Mouse (Mus musculus): ENCODE data around the gene Gm960.

Gm960 gene

GRCm38 (mm10) chr19:4712156-4712780, 13.8 kb upstream of the Gm960 start:
- no peak for DNase-seq (ENCODE audit: low read depth in 1 of 2, low spot score in 2 of 2)

GRCm38 (mm10) chr19:4711601-4712155, 13.2 kb upstream of the Gm960 start:
- no peak for DNase-seq (ENCODE audit: low read depth in 1 of 2, low spot score in 2 of 2)

DNA sequence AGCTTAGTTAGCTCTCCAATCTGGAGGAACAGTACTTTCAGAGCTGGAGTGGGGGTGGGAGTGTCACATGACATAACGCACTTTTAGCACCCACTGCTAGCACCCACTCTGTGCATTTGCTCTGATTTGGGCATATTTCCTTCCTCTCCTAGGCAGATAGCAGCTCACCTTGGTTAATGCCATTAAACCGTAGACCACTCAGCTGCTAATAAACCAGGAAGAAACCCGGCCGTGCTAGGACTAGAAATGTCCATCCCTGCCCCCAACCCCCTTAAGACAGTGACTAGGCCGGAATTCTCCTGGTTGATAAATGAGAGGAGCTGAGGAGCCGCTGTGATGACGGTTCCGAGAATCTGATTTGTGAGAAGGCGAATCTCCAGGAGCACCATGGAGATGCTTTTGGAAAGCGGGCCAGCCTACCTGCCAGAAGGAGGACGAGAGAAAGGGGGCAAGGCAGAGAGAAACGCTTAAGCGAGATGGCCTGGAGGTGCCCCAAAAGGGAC, 12.7 kb upstream of the Gm960 start, which contains the start of gene Sptbn2:
TSS of gene Sptbn2 (plus strand) at position 70 of the 503 bp plus-strand sequence.
- DNase-seq (ENCODE audit: low read depth in 1 of 2, low spot score in 2 of 2) = no peak

DNA sequence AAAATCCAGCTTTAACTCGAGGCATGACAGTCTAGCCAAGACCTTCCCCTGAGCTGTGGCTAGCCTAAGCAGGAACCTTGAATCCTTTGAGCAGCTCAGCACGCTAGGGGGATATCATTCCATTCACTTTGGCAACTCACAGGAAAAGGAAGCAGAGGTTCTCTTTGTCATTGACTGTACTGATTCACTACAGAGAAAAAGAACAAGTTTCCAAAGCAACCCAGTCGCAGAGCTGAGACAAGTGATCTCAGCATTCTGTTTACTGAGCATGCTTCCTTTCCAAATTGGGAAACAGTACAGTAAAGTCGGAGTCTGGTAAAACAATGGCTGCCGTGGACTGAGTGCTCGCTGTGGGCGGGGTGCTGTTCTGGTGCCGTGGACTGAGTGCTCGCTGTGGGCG, 10.3 kb upstream of the Gm960 start:
- DNase-seq (ENCODE audit: low read depth in 1 of 2, low spot score in 2 of 2) = no peak

DNA sequence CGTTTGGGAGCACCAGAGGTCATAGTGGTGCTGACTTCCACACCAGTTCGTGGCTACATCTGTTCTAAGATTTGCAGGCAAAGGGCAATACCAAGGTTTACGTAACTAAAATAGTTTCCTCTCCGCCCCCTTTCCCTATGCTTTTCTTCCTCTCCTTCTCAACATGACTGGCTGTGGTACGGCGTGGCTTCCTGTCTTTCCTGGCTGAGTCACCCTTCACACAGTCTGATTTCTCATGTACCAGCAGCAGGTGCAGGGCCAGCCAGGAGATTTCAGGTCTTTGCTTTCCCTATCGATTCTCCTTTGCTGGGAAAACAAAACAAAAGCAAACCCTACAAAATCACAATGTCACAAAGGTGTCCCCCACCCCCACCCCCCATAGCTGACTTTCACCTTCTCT, 2.8 kb upstream of the Gm960 start:
- no peak for DNase-seq (ENCODE audit: low read depth in 1 of 2, low spot score in 2 of 2)

DNA sequence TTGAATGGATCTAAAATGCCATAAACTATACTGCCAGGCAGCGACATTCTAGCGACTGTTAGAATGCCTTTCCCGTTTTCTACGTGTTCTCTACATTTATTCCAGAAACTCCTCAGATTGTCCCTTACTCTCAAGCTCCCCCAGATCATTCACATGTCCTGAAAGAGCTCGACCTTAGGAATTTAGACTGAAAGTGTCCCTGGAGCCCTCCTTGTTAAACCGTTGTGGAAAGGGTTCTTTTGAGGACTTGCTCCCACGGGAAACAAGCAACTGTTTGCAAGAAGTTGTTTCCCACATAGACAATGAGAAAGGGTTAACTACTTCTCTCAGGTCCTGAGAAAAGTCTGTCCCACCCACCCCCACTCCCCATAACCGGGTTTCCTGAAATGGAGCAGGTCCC, 2.2 kb upstream of the Gm960 start:
- no peak for DNase-seq (ENCODE audit: low read depth in 1 of 2, low spot score in 2 of 2)

DNA sequence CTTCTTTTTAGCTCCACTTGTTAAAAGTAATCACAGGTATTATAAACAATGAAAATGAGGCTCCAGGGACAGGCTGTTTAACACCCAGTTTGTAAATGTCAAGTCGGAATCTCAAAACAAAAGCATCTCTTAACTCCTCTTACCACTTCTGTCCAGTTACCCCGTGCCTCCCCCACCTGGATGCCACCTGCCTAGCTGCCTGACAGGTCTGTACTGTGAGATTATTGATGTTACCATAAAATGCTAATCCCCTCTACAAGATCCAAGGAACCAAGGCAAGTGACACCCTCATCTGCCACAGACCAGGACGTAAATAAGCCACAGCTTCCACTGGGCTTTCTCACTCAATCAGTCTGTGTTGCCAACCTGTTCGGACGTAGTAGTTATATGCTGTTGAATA, 1.4 kb upstream of the Gm960 start:
- no peak for DNase-seq (ENCODE audit: low read depth in 1 of 2, low spot score in 2 of 2)

- DNase-seq (ENCODE audit: low read depth in 1 of 2, low spot score in 2 of 2) = no peak
Measured at GRCm38 (mm10) chr19:4698856-4699255, 388 bp upstream of the Gm960 start.

DNA sequence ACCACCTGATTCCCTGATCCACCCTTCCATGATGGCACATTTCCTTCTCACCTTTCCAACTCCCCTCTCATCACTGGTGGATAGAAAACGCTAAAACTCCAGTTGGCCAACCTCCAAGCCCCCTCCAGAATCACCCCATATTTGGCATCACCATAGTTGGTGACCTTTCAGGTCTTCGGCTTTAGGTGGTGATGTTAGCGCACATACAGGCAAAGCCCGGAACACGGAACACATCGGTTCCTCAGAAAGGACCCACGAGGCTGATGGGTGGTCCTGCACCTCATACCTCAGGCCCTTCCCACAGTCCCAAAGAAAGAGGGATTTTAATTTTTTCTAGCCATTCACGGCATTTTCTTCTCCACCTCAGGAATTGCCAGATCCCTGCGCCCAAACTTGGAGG, 747 bp downstream of the Gm960 start:
- DNase-seq (ENCODE audit: low read depth in 1 of 2, low spot score in 2 of 2) = no peak

DNA sequence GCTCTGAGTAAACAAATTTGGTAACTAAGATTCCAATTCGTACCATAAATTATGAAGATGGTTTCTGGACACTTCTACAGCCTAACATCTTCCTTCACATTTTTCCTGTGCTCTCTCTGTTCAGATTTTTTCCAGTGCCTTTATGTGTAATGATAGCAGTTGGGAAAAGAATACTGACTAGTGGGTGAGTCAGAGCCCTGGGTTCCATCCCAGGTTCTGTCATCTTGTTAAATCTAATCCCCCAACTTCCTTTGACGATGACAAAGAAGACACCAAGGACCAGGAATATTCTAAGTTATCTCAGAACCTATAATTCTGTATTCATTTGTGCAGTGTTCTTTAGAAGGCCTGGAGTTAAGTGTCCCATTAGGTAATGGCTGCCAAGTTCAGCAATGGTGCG, 1.3 kb downstream of the Gm960 start:
- no peak for DNase-seq (ENCODE audit: low read depth in 1 of 2, low spot score in 2 of 2)

DNA sequence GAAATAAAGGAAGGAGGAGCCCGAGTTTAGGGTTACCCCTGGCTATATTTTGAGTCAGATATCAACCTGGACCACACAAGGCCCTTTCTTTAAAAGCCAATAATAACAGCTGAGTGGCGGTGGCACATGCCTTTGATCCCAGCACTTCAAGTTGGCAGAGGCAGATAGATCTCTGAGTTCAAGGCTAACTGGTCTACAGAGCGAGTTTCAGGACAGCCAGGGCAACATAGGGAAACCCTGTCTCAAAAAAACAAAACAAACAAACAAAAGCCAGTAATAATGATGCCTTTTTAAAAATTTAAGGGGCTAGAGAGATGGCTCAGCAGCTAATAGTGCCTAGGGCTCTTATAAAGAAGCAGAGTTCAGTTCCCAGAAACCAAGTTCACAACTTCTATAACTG, 4.1 kb downstream of the Gm960 start:
- DNase-seq (ENCODE audit: low read depth in 1 of 2, low spot score in 2 of 2) = no peak

DNA sequence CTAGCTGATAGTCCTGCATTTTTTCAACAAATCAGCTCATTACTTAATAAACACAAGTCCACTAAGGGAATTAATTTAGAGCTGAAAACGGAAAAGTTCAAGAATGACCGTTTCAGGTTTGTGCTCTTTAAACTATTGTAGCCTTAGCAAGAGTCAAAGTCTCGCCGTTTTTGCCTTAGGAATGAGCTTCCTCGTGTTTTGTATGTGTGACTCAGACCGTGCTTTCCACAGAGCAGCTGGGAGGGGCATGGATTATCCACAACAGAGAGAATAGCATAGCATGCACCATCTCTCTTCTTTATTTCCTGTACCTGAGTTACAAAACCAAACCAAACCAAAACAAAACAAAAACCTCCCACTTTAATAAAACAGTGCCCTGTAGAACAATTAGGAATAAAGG, 26.1 kb downstream of the Gm960 start:
- no peak for DNase-seq (ENCODE audit: low read depth in 1 of 2, low spot score in 2 of 2)

- no peak for DNase-seq (ENCODE audit: low read depth in 1 of 2, low spot score in 2 of 2)
Measured at GRCm38 (mm10) chr19:4670776-4671175, 27.7 kb downstream of the Gm960 start.

GRCm38 (mm10) chr19:4666815-4667214, 31.7 kb downstream of the Gm960 start:
- DNase-seq (ENCODE audit: low read depth in 1 of 2, low spot score in 2 of 2) = no peak

DNA sequence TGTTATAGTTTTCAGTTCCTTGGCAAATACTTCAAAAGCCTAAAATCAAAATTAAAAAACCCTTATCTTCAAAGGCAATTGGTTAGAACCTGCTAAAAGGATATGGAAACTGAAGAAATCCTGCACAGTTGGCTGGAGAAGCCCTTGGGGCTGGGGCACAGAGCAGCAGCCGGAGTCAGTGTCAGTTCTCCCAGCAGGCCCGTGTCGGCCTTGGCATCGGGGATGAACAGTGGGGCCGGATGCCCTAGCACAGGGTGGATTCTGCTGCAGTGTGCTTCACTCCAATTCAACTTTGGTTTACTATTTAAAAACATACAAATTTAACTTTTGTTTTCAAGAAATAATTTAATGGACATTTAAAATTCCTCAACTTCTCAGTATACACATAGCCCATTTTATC, 40.3 kb downstream of the Gm960 start:
- no peak for DNase-seq (ENCODE audit: low read depth in 1 of 2, low spot score in 2 of 2)

DNA sequence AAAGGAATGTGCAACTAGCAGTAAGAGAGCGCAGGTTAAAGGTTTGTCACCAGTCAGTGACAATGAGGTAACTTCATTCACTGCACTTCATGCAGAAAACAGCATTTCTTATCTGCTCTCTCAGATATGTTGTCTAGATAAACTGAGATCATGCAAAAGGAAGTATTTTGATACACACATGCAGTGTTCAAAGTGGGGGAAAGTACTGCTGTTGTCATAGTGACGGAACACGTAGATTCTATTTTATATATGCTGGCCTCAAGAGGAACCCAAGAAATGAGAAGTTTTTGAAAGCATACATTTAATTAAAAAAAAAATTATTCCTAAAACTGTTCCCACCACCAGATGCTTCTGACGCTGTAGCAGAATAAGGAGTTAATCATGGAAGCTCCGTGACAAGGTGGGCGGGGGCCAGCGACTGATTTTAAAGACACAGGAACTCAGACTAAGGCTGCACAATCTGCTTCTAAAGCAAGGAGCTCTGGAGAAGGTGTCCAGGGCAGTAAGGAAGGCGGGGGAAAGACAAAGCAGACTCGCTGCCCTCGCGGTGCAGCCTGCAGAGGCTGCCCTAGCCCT, 51.5 kb downstream of the Gm960 start:
- no peak for DNase-seq (ENCODE audit: low read depth in 1 of 2, low spot score in 2 of 2)

GRCm38 (mm10) chr19:4644271-4644670, 54.2 kb downstream of the Gm960 start:
- no peak for DNase-seq (ENCODE audit: low read depth in 1 of 2, low spot score in 2 of 2)

DNA sequence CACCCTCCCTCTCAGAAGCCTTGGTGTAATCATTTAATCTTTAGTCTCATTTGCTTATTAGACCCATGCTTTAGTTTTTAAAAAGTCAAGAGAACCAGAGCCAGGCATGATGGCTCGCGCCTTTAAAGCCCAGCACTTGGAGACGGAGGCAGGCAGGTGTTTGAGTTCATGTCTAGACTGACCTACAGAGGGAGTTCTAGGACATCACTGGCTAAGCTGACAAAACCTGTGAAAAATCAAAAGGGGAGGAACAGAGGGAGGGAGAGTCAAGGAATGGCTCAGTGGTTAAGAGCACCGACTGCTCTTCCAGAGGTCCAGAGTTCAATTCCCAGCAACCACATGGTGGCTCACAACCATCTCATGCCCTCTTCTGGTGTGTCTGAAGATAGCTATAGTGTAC, 62.5 kb downstream of the Gm960 start:
- DNase-seq (ENCODE audit: low read depth in 1 of 2, low spot score in 2 of 2) = no peak

DNA sequence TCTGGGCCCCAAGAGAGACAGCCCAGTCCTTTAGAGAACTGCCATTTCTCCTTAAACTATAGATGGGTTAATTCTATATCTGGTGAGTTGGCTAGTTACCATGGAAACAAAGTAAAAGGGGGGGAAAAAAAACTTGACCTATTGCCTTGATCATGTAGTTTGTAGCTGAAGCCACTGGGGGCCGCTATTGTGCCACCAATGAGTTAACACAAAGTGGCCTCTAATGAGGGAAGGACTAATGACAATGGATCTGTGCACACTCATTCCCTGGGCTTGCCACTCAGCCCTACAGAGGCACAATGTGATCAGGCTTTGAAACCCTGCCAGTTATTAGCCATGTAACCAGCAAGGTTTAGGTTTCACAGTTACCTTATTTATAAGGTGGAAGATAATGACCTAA, 69.6 kb downstream of the Gm960 start:
- peak in 1 of 2 experiments; percentile 40 for DNase-seq (ENCODE audit: low read depth in 1 of 2, low spot score in 2 of 2)

DNA sequence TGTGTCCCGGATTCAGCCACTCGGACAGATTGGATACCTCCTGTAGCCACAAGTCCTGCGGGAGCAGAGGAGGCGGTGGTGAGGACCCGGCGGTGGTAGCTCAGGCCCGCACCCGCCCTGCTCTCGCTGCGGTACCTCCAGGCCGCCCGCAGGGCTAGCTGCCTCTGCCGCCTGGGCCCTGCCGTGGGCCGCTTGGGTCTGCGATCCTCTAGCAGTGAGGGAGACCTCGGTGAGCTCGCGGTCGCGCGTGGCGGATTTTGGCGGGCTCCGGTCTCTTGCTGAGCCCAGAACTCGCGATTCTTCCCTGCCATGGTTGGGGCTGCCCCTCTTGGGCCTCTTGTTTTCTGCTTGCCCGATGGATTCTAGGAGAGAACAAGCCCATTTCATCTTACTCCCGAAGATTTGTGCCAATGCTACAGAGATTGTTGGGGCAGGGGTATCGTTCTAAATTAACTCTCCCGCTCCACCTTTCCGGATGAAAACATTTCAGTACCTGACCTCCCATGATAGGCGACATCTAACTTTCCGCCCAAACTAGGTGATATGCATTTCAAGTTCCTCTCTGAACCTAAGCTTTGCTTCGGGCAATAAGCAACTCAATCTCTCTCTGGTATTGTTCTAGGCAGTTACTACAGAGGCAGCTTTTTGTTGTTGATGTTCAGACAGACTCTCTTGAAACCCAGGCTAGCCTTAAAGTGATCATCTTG, 72.5 kb downstream of the Gm960 start:
- DNase-seq (ENCODE audit: low read depth in 1 of 2, low spot score in 2 of 2) = no peak

GRCm38 (mm10) chr19:4625179-4625828, 73.2 kb downstream of the Gm960 start, which contains the start of gene Rce1:
TSS of gene Rce1 (minus strand) at chr19:4625641.
- peak; percentile 58 to 87 for DNase-seq (ENCODE audit: low read depth in 1 of 2, low spot score in 2 of 2)

All from monocyte, adult 2 months (primary cell).